In genomic region chr2:134682326-134682725, GRCm38 (mm10) we compare ENCODE assay signal across 26 mouse cellular contexts. TPM values are rescaled to one million over a fixed set of nuclear protein-coding genes. Genes with fewer than 3 reads are reported as not detected.
DNase-seq lines count a peak whose midpoint lies in the region; ATAC-seq and TF ChIP-seq lines count a peak whose summit lies in the region.
"Had no signal": no experiment of that assay in that cellular context is flagged by ENCODE, and none has a peak within 500 bp of the region (broad histone marks: within the 10 kb centered on the region; RNA-seq: fewer than 3 reads in every experiment).

No protein-coding gene starts in this region.

- no peak overlapping the region for H3K9ac ChIP-seq in heart, embryonic 12.5 days
- no peak overlapping the region for H3K9ac ChIP-seq in midbrain, embryonic 12.5 days (replicated peaks)
- no peak overlapping the region for H3K9ac ChIP-seq in midbrain, embryonic 15.5 days
- H3K9ac ChIP-seq: embryonic facial prominence, embryonic 12.5 days; embryonic facial prominence, embryonic 15.5 days; forebrain, embryonic 12.5 days; heart, embryonic 13.5 days had no signal

- H3K4me3 ChIP-seq in heart, embryonic 12.5 days: no peak overlapping the region
- H3K4me3 ChIP-seq in midbrain, embryonic 12.5 days: no peak overlapping the region
- no peak overlapping the region for H3K4me3 ChIP-seq in midbrain, embryonic 15.5 days
- H3K4me3 ChIP-seq: embryonic facial prominence, embryonic 12.5 days; embryonic facial prominence, embryonic 15.5 days; forebrain, embryonic 12.5 days; gastrocnemius, adult 2 months; heart, embryonic 13.5 days had no signal

- H3K4me1 ChIP-seq in heart, embryonic 12.5 days (replicated peaks): no peaks in the 10 kb centered on the region
- peaks cover 5% of the 10 kb centered on the region; the same call in 1 of the 2 replicates for H3K4me1 ChIP-seq in midbrain, embryonic 12.5 days
- peaks cover 6% of the 10 kb centered on the region; the same call in 1 of the 2 replicates for H3K4me1 ChIP-seq in midbrain, embryonic 15.5 days
- H3K4me1 ChIP-seq: embryonic facial prominence, embryonic 12.5 days; embryonic facial prominence, embryonic 15.5 days; forebrain, embryonic 12.5 days; heart, embryonic 13.5 days had no signal

- no peaks in the 10 kb centered on the region for H3K9me3 ChIP-seq in heart, embryonic 12.5 days (replicated peaks)
- H3K9me3 ChIP-seq in midbrain, embryonic 12.5 days: no peaks in the 10 kb centered on the region
- H3K9me3 ChIP-seq in midbrain, embryonic 15.5 days: no peaks in the 10 kb centered on the region
- H3K9me3 ChIP-seq: embryonic facial prominence, embryonic 12.5 days; embryonic facial prominence, embryonic 15.5 days; forebrain, embryonic 12.5 days; G1E; heart, embryonic 13.5 days had no signal

- ATAC-seq in heart, embryonic 12.5 days (ENCODE audit: insufficient number of reproducible peaks, low FRiP score): no peak
- peak; percentile 55 for ATAC-seq in midbrain, embryonic 12.5 days (ENCODE audit: low FRiP score, low read depth)
- no peak for ATAC-seq in midbrain, embryonic 15.5 days (replicated peaks)
- ATAC-seq: Patski had no signal

- TF ChIP-seq CTCF in brain, embryonic 14.5 days (IDR thresholded peaks at IDR 0.05; ENCODE audit: borderline replicate concordance, extremely low read depth, insufficient read depth, insufficient read length): no peak

- DNase-seq in heart, adult 11 months: peak; percentile 55
- peak; percentile 36 for DNase-seq in brain, embryonic 14.5 days (ENCODE audit: low read depth)
- DNase-seq in retina, postnatal 1 day: peak; percentile 25
- no peak for DNase-seq in kidney, adult 11 months
- DNase-seq: adrenal gland, postnatal 10 days; adrenal gland, postnatal 36 days; B cell, adult 2 months; cerebellum, adult 11 months; cerebellum, adult 2 months; cerebellum, adult 9-11 months; cerebellum, postnatal 25 days; gastrocnemius, adult 2 months; gastrocnemius, postnatal 14 days; heart, adult 18-20 months; heart, postnatal 14 days; heart, postnatal 4 days had no signal

- no peaks in the 10 kb centered on the region for H3K36me3 ChIP-seq in heart, embryonic 12.5 days
- no peaks in the 10 kb centered on the region for H3K36me3 ChIP-seq in midbrain, embryonic 12.5 days
- no peaks in the 10 kb centered on the region for H3K36me3 ChIP-seq in midbrain, embryonic 15.5 days (replicated peaks)
- H3K36me3 ChIP-seq: embryonic facial prominence, embryonic 12.5 days; embryonic facial prominence, embryonic 15.5 days; forebrain, embryonic 12.5 days; G1E; heart, embryonic 13.5 days had no signal

- no peaks in the 10 kb centered on the region for H3K27me3 ChIP-seq in heart, embryonic 12.5 days (replicated peaks)
- no peaks in the 10 kb centered on the region for H3K27me3 ChIP-seq in midbrain, embryonic 12.5 days
- H3K27me3 ChIP-seq in midbrain, embryonic 15.5 days (replicated peaks): no peaks in the 10 kb centered on the region
- H3K27me3 ChIP-seq: CH12.LX; embryonic facial prominence, embryonic 12.5 days; embryonic facial prominence, embryonic 15.5 days; forebrain, embryonic 12.5 days; heart, embryonic 13.5 days had no signal

- TF ChIP-seq POLR2A in brain, embryonic 14.5 days (IDR thresholded peaks at IDR 0.05; ENCODE audit: borderline replicate concordance, extremely low read depth, insufficient read depth, insufficient read length, poor library complexity, severe bottlenecking): no peak

- H3K4me2 ChIP-seq in heart, embryonic 12.5 days: no peak overlapping the region
- H3K4me2 ChIP-seq in midbrain, embryonic 12.5 days (replicated peaks): no peak overlapping the region
- no peak overlapping the region for H3K4me2 ChIP-seq in midbrain, embryonic 15.5 days
- H3K4me2 ChIP-seq: embryonic facial prominence, embryonic 12.5 days; embryonic facial prominence, embryonic 15.5 days; forebrain, embryonic 12.5 days; heart, embryonic 13.5 days had no signal

- WGBS in heart, embryonic 12.5 days: 61% methylated on average over 3 of the region's 3 CpGs
- 25% methylated on average over 3 of the region's 3 CpGs for WGBS in midbrain, embryonic 12.5 days
- 11% methylated on average over 3 of the region's 3 CpGs for WGBS in midbrain, embryonic 15.5 days

- H3K27ac ChIP-seq in heart, embryonic 12.5 days (ENCODE audit: poor library complexity, severe bottlenecking): no peak overlapping the region
- H3K27ac ChIP-seq in midbrain, embryonic 12.5 days (replicated peaks): no peak overlapping the region
- no peak overlapping the region for H3K27ac ChIP-seq in midbrain, embryonic 15.5 days
- H3K27ac ChIP-seq: embryonic facial prominence, embryonic 12.5 days; embryonic facial prominence, embryonic 15.5 days; forebrain, embryonic 12.5 days; gastrocnemius, adult 2 months; heart, embryonic 13.5 days had no signal

RNA-seq across cellular contexts. Expression of gene Tmx4, which starts 38.4 kb away (rescaled TPM):
- polyA plus RNA-seq in heart, embryonic 12.5 days (2016; fragmentation: Nextera tagmentation; extraction: Ambion mirVana): 55.3 and 56.1 TPM in 2 replicates
- 71.0 and 83.7 TPM in 2 replicates for polyA plus RNA-seq in midbrain, embryonic 12.5 days (2016; fragmentation: Nextera tagmentation; extraction: Ambion mirVana)
- 116 and 136 TPM in 2 replicates for polyA plus RNA-seq in midbrain, embryonic 15.5 days (2015; fragmentation: Nextera tagmentation; extraction: Ambion mirVana)
- 37.6 and 66.9 TPM in 2 replicates for polyA plus RNA-seq in brain, embryonic 14.5 days (2012; rRNA removed)
